Mouse (Mus musculus) limb, embryonic 14.5 days (tissue): Measurements from ENCODE around the gene Rnf223. TPM values are rescaled to one million over a fixed set of nuclear protein-coding genes. Genes with fewer than 3 reads are reported as not detected.

Source experiments
- ATAC-seq: fragments of 200-750 bp; cut with Nextera tagmentation; 2 replicates; pipeline ENCODE4 v1.8.0; 2017; ENCODE audit warnings: low read depth, moderate number of reproducible peaks, moderate TSS enrichment; ENCODE audit not compliant: low FRiP score
- DNase-seq: peaks from one replicate; pipeline ENCODE4 v3.0.0-alpha.2; 2015; ENCODE audit warnings: low spot score
- H3K27ac ChIP-seq: fragments of 300-500 bp; sonication (generic); replicated peaks from 2 replicates; pipeline ENCODE4 v1.5.1; 2014; ENCODE audit warnings: low read depth, mild to moderate bottlenecking, low read length, moderate library complexity, mixed read lengths
- H3K27me3 ChIP-seq: fragments of 300-500 bp; sonication (generic); 2 replicates; pipeline ENCODE4 v1.6.1; 2014; ENCODE audit warnings: low read length, mixed read lengths; ENCODE audit not compliant: control insufficient read depth, insufficient read depth
- H3K36me3 ChIP-seq: fragments of 300-500 bp; sonication (generic); 2 replicates; pipeline ENCODE4 v1.6.1; 2014; ENCODE audit warnings: mild to moderate bottlenecking, low read length, moderate library complexity, mixed read lengths; ENCODE audit not compliant: control insufficient read depth, insufficient read depth
- H3K4me1 ChIP-seq: fragments of 300-500 bp; sonication (generic); 2 replicates; pipeline ENCODE4 v1.6.1; 2014; ENCODE audit warnings: antibody characterized with exemption, low read length, mixed read lengths; ENCODE audit not compliant: control insufficient read depth, insufficient read depth
- H3K4me2 ChIP-seq: fragments of 300-500 bp; sonication (generic); replicated peaks from 2 replicates; pipeline ENCODE4 v1.6.1; 2014; ENCODE audit warnings: low read depth, mild to moderate bottlenecking, low read length, moderate library complexity; ENCODE audit not compliant: severe bottlenecking
- H3K4me3 ChIP-seq: fragments of 300-500 bp; sonication (generic); replicated peaks from 2 replicates; pipeline ENCODE4 v1.5.1; 2014; ENCODE audit warnings: low read length
- H3K9ac ChIP-seq: fragments of 300-500 bp; sonication (generic); 2 replicates; pipeline ENCODE4 v1.6.1; 2014; ENCODE audit warnings: mild to moderate bottlenecking, low read depth, low read length, moderate library complexity; ENCODE audit not compliant: severe bottlenecking
- H3K9me3 ChIP-seq: fragments of 300-500 bp; sonication (generic); 2 replicates; pipeline ENCODE4 v1.6.1; 2016; ENCODE audit warnings: low read length; ENCODE audit not compliant: control insufficient read depth
- POLR2A ChIP-seq: fragments of 200-500 bp; IDR thresholded peaks from 2 replicates; pipeline ENCODE4 v1.8.0; 2012; ENCODE audit warnings: inconsistent platforms, mild to moderate bottlenecking, moderate library complexity, borderline replicate concordance; ENCODE audit not compliant: insufficient read depth, insufficient read length; ENCODE audit errors: extremely low read depth
- WGBS: fragments of 180-500 bp; shearing (Covaris S2); extraction: QIAGEN DNeasy Blood & Tissue Kit; methylation state at CpG from one replicate; pipeline ENCODE4 v1.1.7; 2014; 5-methylcytosine and 5-hydroxymethylcytosine counted together
- polyA plus RNA-seq, 2 experiments: library from polyadenylated mRNA; depleted of rRNA in 1 of 2; stranded (reverse) in 1 of 2; unstranded in 1 of 2; fragments of >200 nt; fragmentation: Nextera tagmentation in 1 of 2; extraction: Ambion mirVana in 1 of 2; gene quantifications; 2 replicates each; pipeline versions ENCODE4 v1.2.1 to v1.2.3; 2012 to 2014

Rnf223 gene
- polyA plus RNA-seq, 2 experiments, result 0.61 to 1.5 TPM

DNA sequence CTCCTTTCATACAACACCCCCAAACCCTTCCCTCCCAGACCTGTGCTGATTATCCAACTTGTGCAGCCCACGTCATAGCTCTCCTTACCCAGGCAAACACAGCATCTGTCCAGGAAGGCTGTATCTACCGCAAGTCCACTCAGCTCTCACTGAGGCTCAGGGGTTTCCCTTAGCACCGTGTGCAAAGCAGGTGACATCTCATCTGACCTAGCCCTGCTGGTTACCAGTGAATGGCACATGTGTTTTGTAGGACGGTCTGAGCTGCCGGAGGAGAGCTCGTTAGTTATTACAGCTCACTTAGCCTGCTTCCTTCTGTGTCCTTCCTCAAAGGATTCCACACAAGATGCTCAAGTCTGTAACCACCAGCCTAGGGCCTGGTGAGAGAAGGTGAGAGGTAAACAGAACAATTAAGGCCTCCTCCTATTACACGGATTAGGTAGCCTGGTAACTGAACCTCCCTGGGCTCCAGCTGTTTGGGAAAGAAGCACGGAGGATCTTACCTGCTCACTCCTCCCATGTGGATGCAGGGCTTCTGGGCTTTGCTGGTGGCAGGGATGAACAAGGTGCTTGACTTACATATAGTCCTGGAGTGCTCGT, 32.4 kb upstream of the Rnf223 start:
- WGBS, result 44% methylated on average over 9 of the region's 9 CpGs
- Histone ChIP-seq H3K9ac (no peak overlapping the region), H3K4me2 (no peak overlapping the region), H3K27ac (no peak overlapping the region), H3K4me1 (no peaks in the 10 kb centered on the region), H3K36me3 (no peaks in the 10 kb centered on the region), H3K4me3 (no peak overlapping the region), H3K9me3 (no peaks in the 10 kb centered on the region), H3K27me3 (no peaks in the 10 kb centered on the region)
- TF ChIP-seq POLR2A, result no peak
- ATAC-seq, result no peak
- DNase-seq, result no peak

- TF ChIP-seq POLR2A, result no peak
- H3K4me1 ChIP-seq, result no peaks in the 10 kb centered on the region
- no peak for ATAC-seq
- no peaks in the 10 kb centered on the region for H3K9me3 ChIP-seq
- no peak overlapping the region for H3K27ac ChIP-seq
- no peak overlapping the region for H3K4me3 ChIP-seq
- no peak overlapping the region for H3K4me2 ChIP-seq
- H3K9ac ChIP-seq, result no peak overlapping the region
- no peak for DNase-seq
- WGBS, result 61% methylated on average over 6 of the region's 6 CpGs
- no peaks in the 10 kb centered on the region for H3K36me3 ChIP-seq
- no peaks in the 10 kb centered on the region for H3K27me3 ChIP-seq
These were observed 30.9 kb upstream of the Rnf223 start for GRCm38 (mm10) chr4:156099427-156099826.

GRCm38 (mm10) chr4:156100501-156100900, 29.8 kb upstream of the Rnf223 start:
- no peak overlapping the region for H3K27ac ChIP-seq
- no peak for DNase-seq
- no peak overlapping the region for H3K9ac ChIP-seq
- 87% methylated on average over 5 of the region's 5 CpGs for WGBS
- no peaks in the 10 kb centered on the region for H3K4me1 ChIP-seq
- no peaks in the 10 kb centered on the region for H3K9me3 ChIP-seq
- no peak overlapping the region for H3K4me2 ChIP-seq
- H3K36me3 ChIP-seq, result no peaks in the 10 kb centered on the region
- ATAC-seq, result no peak
- no peaks in the 10 kb centered on the region for H3K27me3 ChIP-seq
- H3K4me3 ChIP-seq, result no peak overlapping the region
- TF ChIP-seq POLR2A, result no peak

GRCm38 (mm10) chr4:156101481-156101903, 28.8 kb upstream of the Rnf223 start:
- Histone ChIP-seq H3K9ac (no peak overlapping the region), H3K4me2 (no peak overlapping the region), H3K4me1 (no peaks in the 10 kb centered on the region), H3K27ac (no peak overlapping the region), H3K9me3 (no peaks in the 10 kb centered on the region), H3K4me3 (no peak overlapping the region), H3K36me3 (no peaks in the 10 kb centered on the region), H3K27me3 (no peaks in the 10 kb centered on the region)
- no peak for TF ChIP-seq POLR2A
- WGBS, result 41% methylated on average over 3 of the region's 3 CpGs
- DNase-seq, result peak; percentile 16
- ATAC-seq, result no peak

DNA sequence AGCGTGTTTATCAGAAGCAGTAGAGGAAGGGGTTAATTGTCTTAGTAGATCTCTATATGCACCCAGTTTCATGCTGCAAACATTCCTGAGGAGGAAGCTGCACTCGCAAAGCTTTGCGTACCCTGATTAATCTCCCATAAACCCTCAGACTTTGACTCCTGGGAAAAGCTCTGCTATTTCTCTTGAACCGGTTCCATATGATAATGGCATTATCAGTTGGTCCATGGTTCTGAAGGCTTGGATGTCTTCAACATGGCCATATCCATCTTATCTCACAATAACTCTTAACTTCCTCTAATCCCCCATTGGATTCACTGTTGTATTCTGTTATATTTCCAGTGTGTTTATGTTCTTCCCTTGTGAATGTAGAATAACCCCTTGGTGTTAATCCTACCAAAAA, 27.0 kb upstream of the Rnf223 start:
- Histone ChIP-seq H3K4me3 (no peak overlapping the region), H3K9me3 (no peaks in the 10 kb centered on the region), H3K4me2 (no peak overlapping the region), H3K27me3 (no peaks in the 10 kb centered on the region), H3K36me3 (no peaks in the 10 kb centered on the region), H3K27ac (no peak overlapping the region), H3K9ac (no peak overlapping the region), H3K4me1 (no peaks in the 10 kb centered on the region)
- ATAC-seq (no peak), DNase-seq (no peak)
- TF ChIP-seq POLR2A, result no peak
- WGBS, result 76% methylated on average over 4 of the region's 4 CpGs
